Mouse (Mus musculus): Measurements from ENCODE around the gene Them5.

Gene Them5

DNA sequence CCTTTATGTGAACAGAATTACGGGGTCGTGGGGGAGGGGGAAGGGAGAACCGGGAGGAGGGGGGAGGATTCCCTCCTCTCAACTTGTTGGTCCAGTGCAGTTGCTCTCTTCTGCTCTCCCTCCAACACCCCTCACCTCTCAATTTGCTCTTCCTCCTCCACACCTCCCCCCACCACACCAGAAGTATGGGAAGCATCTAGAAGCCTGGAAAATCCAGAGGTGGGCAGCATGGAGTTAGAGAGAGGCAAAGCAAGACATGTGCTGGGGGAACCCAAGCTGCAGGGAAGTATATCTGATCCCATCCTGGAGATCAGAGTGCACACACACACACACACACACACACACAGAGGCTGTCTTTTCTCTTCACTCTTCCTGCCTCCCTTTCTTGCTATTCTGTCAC is 30.1 kb downstream of the Them5 start:
- DNase-seq (ENCODE audit: low read depth, low spot score) = no peak

GRCm38 (mm10) chr3:94372641-94373040 is 30.7 kb downstream of the Them5 start, which contains the start of gene Rorc:
Rorc (plus strand) TSS chr3:94372794.
- DNase-seq (ENCODE audit: low read depth, low spot score) = no peak

DNA sequence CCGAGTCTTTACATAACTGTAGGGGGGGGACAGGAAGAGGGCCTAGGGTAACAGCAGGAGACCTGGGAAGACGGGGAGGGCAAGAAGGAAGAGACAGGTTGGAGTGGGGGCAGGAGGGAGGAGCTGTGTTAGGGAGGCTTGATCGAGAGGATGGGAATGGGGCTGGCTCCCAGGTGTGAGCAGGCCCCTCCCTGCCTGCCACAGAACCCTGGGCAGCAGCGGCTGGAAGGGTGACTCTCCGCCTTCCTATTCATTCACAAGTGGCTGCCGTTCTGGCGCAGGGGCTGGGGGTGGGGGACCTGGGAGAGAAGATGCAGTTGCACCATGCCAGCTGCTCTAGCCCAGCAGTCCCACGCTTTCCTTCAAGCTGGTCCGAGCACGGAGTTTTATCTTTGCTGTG is 31.2 kb downstream of the Them5 start:
- DNase-seq (ENCODE audit: low read depth, low spot score) = peak; percentile 36

DNA sequence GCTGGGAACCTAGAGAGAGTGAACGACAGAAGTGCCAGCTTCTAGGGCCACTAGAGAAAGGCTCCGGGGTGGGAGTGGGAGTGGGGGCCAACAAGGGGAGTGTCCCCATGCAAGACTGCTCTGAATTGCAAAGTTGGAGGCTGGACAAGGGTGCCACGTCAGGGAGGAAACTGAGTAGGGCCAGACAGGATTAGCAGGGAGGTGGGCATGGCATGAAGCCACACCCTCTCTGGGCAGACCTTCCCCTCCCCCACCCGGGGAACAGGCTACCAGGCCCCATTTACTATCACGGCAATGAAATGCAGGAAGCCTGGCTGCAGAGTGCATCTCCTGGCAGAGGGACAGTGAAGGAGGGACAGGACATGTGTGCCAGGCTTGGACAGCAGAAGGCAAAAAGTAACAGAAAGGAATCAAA is 31.7 kb downstream of the Them5 start:
- DNase-seq (ENCODE audit: low read depth, low spot score) = no peak

GRCm38 (mm10) chr3:94374636-94375035 is 32.7 kb downstream of the Them5 start:
- no peak for DNase-seq (ENCODE audit: low read depth, low spot score)

GRCm38 (mm10) chr3:94375146-94375545 is 33.2 kb downstream of the Them5 start:
- DNase-seq (ENCODE audit: low read depth, low spot score) = no peak

- no peak for DNase-seq (ENCODE audit: low read depth, low spot score)
Measured at GRCm38 (mm10) chr3:94375861-94376260, 34.0 kb downstream of the Them5 start.

GRCm38 (mm10) chr3:94377028-94377923 is 35.4 kb downstream of the Them5 start:
- DNase-seq (ENCODE audit: low read depth, low spot score) = peak; percentile 30

GRCm38 (mm10) chr3:94379831-94380510 is 38.1 kb downstream of the Them5 start:
- no peak for DNase-seq (ENCODE audit: low read depth, low spot score)

DNA sequence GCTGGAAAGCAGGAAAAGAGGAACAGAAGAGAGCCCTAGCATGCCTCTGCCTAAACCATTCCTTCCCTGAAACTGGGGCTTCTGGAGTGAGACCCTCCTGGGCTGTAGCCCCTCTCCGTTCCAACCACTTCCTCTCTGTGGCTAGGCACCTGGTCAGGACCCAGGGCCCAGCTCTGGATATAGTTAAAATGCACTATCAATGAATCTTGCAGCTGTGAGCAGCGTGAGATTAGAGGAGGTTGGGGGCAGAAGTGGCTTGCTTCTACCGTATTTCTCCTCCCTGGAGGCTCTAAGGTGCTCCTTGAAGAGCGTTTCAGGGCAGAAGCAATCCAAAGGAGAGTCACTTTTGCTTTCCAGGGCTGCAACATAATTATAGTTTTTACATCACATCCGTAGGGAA is 40.4 kb downstream of the Them5 start:
- no peak for DNase-seq (ENCODE audit: low read depth, low spot score)

DNA sequence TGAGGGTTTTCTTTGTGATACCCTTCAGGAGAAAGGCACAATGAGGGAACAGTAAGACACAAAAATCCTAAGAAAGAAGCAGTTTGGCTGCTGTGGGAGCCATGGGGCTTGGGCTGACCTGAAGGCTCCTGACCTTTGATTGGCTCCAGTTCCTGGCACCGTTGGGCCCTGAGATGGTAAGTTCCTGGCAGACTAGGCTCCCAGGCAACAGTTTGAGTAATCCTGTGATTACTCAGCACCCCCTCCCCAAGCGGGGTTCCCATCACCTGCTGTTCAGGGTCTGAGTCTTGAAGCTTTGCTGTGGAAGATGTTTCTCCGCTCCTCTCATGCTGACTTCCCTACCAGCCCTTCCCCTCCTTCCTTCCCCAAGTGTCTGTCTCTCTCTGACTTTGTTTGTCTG is 41.6 kb downstream of the Them5 start:
- no peak for DNase-seq (ENCODE audit: low read depth, low spot score)

DNA sequence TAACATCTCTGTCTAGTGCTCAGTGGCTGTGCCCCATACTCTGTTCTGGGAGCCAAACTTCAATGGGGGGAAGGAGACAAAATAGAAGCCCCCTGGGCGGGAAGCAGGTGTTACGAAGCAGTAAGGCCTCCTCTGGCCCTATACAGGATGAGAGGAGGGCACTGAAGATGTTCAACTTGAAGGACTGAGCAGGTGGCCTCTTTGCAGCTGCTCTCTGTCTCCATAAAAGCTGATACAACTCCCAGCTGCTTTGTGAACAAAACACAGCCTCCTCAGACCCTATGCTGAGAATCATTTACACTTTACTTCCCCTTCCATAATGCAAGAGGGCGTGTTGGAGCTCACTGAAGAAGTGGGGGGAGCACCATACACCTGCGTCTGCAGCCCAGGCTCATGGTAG is 44.8 kb downstream of the Them5 start:
- DNase-seq (ENCODE audit: low read depth, low spot score) = no peak

GRCm38 (mm10) chr3:94387391-94387790 is 45.5 kb downstream of the Them5 start:
- DNase-seq (ENCODE audit: low read depth, low spot score) = no peak

GRCm38 (mm10) chr3:94388047-94388446 is 46.1 kb downstream of the Them5 start:
- DNase-seq (ENCODE audit: low read depth, low spot score) = no peak

DNA sequence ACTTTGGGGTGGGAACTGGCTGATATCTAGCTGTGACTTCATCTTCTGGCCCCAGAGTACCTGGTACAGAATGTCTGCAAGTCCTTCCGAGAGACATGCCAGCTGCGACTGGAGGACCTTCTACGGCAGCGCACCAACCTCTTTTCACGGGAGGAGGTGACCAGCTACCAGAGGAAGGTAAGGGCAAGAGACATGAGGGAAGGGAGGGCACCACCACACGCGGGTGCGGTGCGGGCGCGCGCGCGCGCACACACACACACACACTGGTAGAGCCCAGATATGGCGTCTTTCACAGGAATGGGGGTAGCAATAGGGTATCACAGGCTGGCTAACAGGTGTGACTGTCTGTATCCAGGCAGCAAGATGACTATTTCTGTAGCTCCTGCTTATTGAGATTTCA is 47.5 kb downstream of the Them5 start:
- no peak for DNase-seq (ENCODE audit: low read depth, low spot score)

DNA sequence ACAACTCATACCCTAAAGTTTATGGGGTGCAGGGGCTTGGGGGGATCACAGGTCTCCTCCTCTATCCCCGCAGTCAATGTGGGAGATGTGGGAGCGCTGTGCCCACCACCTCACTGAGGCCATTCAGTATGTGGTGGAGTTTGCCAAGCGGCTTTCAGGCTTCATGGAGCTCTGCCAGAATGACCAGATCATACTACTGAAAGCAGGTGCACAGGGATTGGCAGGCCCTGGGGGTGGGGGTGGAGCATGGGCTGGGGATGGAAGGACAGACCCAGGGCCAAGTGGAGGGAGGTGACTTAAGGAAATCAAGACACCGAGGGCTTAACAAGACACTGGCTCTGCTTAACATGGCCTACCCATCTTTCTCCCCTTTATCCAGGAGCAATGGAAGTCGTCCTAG is 49.1 kb downstream of the Them5 start:
- DNase-seq (ENCODE audit: low read depth, low spot score) = no peak

DNA sequence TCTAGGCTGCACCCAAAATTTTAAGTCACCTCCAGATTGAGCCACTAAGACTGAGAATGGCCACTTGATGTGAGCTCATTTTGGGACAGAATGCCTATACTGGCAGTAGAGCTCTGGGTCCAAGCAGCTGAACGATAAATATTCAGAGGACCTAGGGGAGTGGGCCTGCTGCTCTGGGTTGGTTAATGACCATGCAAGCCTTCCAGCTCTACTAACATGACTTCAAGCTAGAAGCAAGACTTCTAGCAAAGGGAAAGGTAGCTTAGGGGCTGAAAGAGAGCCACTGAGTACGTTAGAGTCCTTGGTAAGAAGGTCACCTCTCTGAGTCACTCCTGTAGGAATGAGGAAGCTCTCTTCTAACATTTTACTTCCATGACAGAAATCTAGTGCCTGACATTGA is 50.2 kb downstream of the Them5 start:
- no peak for DNase-seq (ENCODE audit: low read depth, low spot score)

GRCm38 (mm10) chr3:94393049-94393448 is 51.1 kb downstream of the Them5 start:
- DNase-seq (ENCODE audit: low read depth, low spot score) = no peak

GRCm38 (mm10) chr3:94396336-94396735 is 54.4 kb downstream of the Them5 start:
- DNase-seq (ENCODE audit: low read depth, low spot score) = no peak

- no peak for DNase-seq (ENCODE audit: low read depth, low spot score)
Measured at GRCm38 (mm10) chr3:94396851-94397250, 55.0 kb downstream of the Them5 start.

All from ZHBTc4 (cell line).